Mouse (Mus musculus) lung, postnatal 4 days (tissue): ENCODE data around the gene Vmn1r85.
"Not testable (repeated sequence)": the region's sequence is repeated elsewhere in the genome, so short reads cannot be mapped to it uniquely, and the experiment has no call there.

Source experiments
- DNase-seq, 2 experiments: peaks; one replicate each; pipeline ENCODE4 v3.0.0; 2021

The Vmn1r85 gene

GRCm38 (mm10) chr7:13095073-13095472, at the start of gene Vmn1r85:
Vmn1r85 (minus strand) TSS chr7:13095173.
- DNase-seq, result no peak

GRCm38 (mm10) chr7:13140057-13140456, 45.1 kb upstream of the Vmn1r85 start, which contains the start of gene Vmn1r87:
Vmn1r87 (minus strand) TSS chr7:13140157.
- no peak for DNase-seq

- DNase-seq, result no peak
These were observed 42.4 kb upstream of the Vmn1r85 start for GRCm38 (mm10) chr7:13137340-13137739.

GRCm38 (mm10) chr7:13131856-13132255, 36.9 kb upstream of the Vmn1r85 start:
- DNase-seq, result no peak

GRCm38 (mm10) chr7:13123554-13124153, 28.7 kb upstream of the Vmn1r85 start:
- DNase-seq, result peak; percentile 11 to 33

- DNase-seq, result no peak
These were observed 24.8 kb upstream of the Vmn1r85 start, which contains the start of gene Vmn1r86 for GRCm38 (mm10) chr7:13119817-13120216. Vmn1r86 (minus strand) TSS chr7:13119917.

- DNase-seq, result no peak
These were observed 22.7 kb downstream of the Vmn1r85 start for GRCm38 (mm10) chr7:13072293-13072692.

- DNase-seq, result not testable (repeated sequence)
These were observed 31.6 kb downstream of the Vmn1r85 start for GRCm38 (mm10) chr7:13063399-13063798.

GRCm38 (mm10) chr7:13059536-13059935, 35.4 kb downstream of the Vmn1r85 start:
- no peak for DNase-seq

GRCm38 (mm10) chr7:13056913-13057700, 37.9 kb downstream of the Vmn1r85 start:
- DNase-seq, result no peak

GRCm38 (mm10) chr7:13054287-13055010, 40.5 kb downstream of the Vmn1r85 start, which contains the start of gene Mzf1:
Mzf1 (minus strand) TSS chr7:13054764.
- peak; percentile 92 to 95 for DNase-seq

GRCm38 (mm10) chr7:13053961-13054286, 41.0 kb downstream of the Vmn1r85 start:
- no peak for DNase-seq

- no peak for DNase-seq
These were observed 41.5 kb downstream of the Vmn1r85 start for GRCm38 (mm10) chr7:13053501-13053900.

- no peak for DNase-seq
These were observed 42.0 kb downstream of the Vmn1r85 start for GRCm38 (mm10) chr7:13053001-13053400.

GRCm38 (mm10) chr7:13046084-13046483, 48.9 kb downstream of the Vmn1r85 start:
- peak in 1 of 2 experiments; percentile 81 for DNase-seq

- DNase-seq, result no peak
These were observed 50.7 kb downstream of the Vmn1r85 start for GRCm38 (mm10) chr7:13044254-13044625.

GRCm38 (mm10) chr7:13043445-13044253, 51.3 kb downstream of the Vmn1r85 start:
- DNase-seq, result peak in 1 of 2 experiments; percentile 31

- no peak for DNase-seq
These were observed 51.9 kb downstream of the Vmn1r85 start for GRCm38 (mm10) chr7:13043120-13043444.

- DNase-seq, result no peak
These were observed 52.5 kb downstream of the Vmn1r85 start for GRCm38 (mm10) chr7:13042511-13042910.

GRCm38 (mm10) chr7:13041256-13041655, 53.7 kb downstream of the Vmn1r85 start:
- DNase-seq, result no peak

GRCm38 (mm10) chr7:13039181-13039580, 55.8 kb downstream of the Vmn1r85 start:
- no peak for DNase-seq

GRCm38 (mm10) chr7:13038621-13039169, 56.3 kb downstream of the Vmn1r85 start:
- no peak for DNase-seq
